Mouse (Mus musculus) embryonic facial prominence, embryonic 15.5 days (tissue): Measurements from ENCODE around the gene Fras1. TPM values are rescaled to one million over a fixed set of nuclear protein-coding genes. Genes with fewer than 3 reads are reported as not detected.

Experiments used
- polyA plus RNA-seq: library from polyadenylated mRNA; unstranded; fragments of >200 nt; fragmentation: Nextera tagmentation; extraction: Ambion mirVana; gene quantifications from 2 replicates; pipeline ENCODE4 v1.2.1, GENCODE M21; 2015

The Fras1 gene
- polyA plus RNA-seq, 1 experiment from 2014 or later, result 18.7 TPM

Other genes starting within 250 kb of the Fras1 start
- 21.3 and 27.4 TPM in 2 replicates for gene Cnot6l, start 209.8 kb upstream of the Fras1 start, polyA plus RNA-seq
- 17.6 TPM in 2 replicates for gene Mrpl1, start 164.5 kb upstream of the Fras1 start, polyA plus RNA-seq